Mouse (Mus musculus): ENCODE results near the gene Tmem150a.
A peak's percentile ranks its signal among the peaks of the same experiment; 100 is the strongest.

The Tmem150a gene

DNA sequence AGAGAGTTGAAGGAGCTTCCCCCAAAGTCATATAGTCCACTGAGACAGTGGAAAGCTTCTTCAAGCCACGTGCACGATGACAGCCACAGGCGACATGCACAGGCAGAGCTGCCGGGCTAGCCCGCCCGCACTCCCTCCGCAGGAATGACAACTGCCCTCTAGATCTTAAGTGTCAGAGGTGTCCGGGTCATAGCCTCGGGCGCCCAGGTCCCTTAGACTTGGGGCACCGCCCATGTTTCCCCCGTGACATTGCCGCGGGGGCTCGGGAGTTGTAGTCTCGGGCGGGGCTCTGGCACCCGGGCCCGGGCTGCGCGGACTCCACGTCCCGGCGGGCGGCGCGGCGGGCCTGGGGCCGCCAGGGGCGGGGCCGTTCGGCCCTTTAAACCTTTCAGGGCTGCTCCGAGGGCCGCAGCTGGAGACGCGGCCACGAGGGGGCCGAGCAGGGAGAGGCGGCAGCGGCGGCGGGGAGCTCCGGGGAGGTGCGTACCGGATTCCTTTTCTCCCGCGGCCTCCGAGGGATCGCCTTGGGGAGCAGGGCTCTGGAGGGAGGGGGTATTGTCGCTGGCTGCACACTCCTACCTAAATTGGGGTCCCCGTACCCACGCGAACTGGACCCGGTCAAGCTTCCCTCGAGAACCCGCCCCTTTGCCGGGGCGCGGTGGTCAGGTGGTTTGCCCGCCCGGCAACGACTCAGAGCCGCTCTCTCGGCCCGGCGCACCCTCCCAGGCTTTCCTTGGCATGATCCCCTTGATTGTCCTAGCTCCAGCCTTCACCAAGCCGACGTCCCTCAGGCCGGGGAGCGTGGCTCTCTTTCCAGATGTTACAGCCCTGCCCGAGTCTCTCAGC is at the start of gene Tmem150a:
Tmem150a (plus strand) TSS at position 382 of the 846 bp plus-strand sequence.
- no peak for DNase-seq (ENCODE audit: low read depth)

DNA sequence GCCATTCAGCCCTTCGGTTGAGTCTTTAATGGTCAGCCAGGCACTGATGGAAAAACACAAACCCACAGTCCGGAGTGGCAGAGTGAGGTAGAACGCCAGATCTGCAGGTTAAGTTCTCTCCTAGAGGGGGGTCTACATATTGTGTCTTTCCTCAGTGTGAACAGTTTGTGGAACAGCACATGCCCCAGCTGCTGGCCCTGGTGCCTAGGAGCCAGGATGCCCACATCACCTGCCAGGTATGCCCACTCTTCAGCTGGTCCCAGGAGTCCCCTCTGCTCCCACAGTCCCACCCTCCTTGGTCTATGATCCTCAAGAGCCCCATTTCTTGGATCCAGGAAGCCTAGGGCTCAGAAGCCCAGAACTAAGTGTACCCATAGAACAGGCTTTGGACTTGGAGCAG is 43.0 kb upstream of the Tmem150a start:
- no peak for DNase-seq (ENCODE audit: low read depth)

DNA sequence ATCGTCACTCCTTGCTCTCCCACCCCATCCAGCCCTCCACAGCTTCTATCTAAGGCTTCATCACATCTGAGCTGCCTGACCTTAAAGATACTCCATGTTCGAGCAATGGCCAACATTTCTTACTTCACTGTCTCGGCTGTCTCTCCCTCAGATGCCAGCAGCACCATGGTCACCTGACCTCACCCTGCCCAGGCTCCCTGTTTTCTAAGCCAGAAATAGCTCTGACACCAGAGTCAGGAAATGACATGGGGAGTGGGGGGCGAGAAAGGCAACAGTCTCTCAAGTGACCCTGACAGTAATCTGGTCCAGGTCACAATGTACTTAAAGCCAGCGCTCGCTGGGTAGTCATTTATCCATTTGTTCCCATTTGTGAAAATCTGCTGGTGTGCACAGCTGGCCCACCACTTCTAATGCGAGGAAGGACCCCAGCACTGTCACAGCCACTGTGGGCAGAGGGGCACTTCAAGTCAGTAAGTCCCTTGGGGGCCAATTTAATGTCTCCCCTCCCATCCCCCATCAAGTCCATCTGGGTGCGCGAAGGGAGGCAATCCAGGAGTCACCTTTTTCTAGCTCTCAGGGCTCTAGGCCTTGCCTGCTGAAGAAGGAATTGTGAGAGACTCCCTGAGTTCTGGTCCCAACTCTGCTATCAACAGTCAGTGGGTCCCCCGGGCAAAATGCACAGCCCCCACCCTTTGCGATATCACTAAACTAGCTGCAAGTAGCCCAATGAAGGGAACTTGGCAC is 42.0 kb upstream of the Tmem150a start:
- no peak for DNase-seq (ENCODE audit: low read depth)

DNA sequence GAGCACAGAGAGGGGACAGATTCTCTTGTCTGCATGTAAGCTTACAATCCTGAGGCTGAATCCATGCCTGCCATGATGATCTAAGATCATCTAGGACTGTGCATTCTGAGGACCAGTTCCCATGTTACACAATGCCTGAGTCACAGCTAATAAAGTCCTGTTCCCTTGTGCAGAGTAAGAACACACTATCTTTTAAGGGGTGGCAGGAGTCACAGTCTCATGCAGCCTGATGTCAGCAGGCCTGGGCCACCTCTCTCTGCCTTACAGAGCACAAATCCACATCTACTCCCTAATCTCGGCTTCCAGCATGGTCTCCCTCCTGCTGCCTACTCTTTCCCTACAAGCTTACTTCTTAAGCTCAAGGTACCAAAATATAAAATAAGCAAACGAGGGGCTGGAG is 39.9 kb upstream of the Tmem150a start:
- DNase-seq (ENCODE audit: low read depth): no peak

DNA sequence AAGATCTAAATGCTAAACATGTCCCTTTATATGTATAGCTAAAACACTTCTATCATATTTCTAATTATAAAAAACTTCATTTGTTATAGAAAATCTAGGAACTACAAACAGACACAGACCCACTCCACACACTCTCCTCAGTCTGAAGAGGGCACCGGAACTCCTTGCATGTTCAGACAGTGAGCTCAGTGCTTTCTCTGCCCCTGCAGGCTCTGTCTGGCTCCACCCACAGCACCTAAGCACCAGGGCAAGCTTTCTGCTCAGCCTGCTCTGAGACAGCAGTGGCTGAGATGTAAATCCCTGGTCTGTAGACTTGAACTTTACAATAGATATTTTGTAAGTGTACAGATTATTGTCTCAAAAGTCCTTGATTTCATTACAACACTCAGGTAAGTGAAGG is 39.2 kb upstream of the Tmem150a start:
- no peak for DNase-seq (ENCODE audit: low read depth)

DNA sequence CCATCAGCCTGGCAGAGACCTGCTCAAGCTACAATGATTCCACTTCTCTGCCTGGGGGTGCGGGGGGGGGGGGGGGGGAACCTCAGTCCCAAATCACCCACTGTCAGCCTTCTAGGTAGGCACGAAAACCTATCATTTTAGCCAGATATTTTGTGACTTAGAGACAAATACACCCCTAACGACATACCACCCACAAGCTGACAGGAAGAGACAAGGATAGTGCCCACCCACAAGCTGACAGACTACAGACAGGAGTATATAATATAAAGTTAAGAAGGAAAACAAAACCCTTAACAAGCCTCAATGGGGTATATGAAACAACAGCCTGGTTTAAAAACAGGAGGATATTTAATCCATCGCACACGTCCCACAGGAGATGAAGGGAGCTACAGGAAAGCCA is 36.8 kb upstream of the Tmem150a start:
- no peak for DNase-seq (ENCODE audit: low read depth)

DNA sequence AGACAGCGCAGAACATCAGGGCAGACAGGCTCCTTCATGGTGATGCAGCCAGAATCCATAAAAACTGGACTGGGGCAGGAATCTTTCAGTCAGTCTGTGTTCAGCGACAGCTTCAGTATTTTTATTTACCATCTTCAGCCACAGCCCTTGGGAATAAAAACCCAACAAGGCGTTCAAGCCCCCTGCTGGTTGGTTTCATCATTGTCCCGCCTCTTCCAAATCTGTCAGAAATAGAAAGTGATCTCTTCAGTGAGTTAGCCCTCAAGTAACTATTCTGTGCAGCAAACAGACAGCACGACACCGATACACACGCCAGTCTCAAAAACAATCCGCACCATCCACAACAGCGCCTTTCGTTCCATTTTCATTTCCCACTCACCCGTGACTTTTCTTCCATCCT is 36.2 kb upstream of the Tmem150a start:
- peak; percentile 24 for DNase-seq (ENCODE audit: low read depth)

DNA sequence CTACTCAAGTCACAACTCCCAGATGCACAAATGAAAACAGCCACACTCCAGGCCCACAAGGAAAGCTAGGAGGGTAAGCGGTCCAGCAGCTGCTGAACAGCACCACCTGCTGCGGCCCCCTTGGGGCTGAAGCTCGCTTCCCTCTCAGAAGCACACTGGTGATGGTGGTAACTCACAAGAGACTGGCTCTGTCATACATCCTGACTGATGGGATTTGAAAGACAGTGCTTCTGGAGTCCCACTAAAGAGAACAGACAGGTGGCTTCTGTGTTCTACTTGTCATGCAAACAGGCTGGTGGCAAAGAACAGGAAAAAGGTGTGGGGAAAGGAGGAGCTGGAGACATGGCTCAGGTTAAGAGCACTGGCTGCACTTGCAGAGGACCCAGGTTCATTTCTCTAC is 32.3 kb upstream of the Tmem150a start:
- no peak for DNase-seq (ENCODE audit: low read depth)

DNA sequence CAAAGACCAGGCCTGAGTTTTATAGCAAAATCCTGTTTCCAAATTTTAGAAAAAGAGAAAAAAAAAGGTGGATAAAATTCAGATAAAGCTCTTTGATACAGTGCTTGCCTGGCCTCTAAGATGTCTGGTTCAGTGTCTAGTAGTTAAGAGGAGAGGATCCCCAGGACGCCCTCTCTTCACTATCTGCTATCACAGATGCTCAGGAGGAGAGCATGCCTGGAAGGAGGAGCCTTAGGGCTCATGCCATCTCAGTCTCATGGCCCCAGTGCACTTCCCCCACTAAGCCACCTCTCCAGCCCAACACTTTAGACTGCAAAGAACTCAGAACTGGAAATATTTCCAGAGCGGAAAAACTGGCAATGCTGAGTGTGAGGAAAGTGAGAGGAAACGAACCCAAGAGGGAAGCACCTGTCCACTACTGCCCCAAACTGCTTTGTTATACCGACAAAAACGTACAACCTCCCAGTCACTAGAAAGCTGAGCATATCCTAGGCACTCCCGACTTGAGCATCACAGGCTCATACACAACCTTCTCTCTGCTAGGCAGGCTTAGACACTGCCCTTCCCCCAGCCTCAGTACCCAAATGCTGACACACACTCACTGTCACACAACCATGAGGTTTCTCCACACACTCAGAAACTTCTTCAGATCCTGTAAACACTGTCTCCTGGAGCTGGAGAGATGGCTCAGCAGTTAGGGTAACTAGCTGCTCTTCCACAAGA is 31.3 kb upstream of the Tmem150a start:
- no peak for DNase-seq (ENCODE audit: low read depth)

DNA sequence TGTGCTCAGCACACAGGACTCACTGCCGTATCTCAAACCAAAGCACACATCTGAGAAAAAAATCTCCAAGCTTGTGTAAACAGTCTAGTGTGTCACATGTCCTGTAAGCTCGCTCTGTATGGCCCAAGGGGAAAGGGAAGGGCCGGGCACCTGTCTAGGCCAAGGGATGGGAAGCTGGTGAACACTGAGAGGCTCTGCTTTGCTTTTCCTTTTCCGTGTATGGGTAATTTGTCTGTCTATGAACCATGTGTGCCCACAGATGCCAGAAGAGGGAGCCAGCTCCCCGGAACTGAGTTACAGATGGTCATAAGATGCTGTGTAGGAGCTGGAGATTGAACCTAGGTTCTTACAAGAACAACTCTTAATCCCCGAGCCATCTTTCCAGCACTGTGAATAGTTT is 29.0 kb upstream of the Tmem150a start:
- no peak for DNase-seq (ENCODE audit: low read depth)

DNA sequence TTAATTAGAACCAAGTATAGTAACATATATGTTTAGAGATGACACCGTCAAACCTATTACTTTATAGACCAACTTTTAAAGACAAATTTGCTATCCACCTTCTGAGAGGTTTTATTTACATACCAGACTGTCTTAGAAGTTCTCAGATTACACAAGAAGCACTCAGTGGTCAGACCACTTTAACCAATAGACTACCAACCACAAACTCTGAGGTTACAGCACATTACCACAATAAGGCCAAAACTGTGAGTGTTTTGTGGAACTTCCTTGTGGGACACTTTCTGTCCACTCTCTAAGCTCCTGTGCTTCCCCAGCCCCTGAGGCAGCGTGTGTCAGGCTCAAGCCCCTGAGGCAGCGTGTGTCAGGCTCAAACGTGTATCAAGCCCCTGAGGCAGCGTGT is 26.2 kb upstream of the Tmem150a start:
- no peak for DNase-seq (ENCODE audit: low read depth)

DNA sequence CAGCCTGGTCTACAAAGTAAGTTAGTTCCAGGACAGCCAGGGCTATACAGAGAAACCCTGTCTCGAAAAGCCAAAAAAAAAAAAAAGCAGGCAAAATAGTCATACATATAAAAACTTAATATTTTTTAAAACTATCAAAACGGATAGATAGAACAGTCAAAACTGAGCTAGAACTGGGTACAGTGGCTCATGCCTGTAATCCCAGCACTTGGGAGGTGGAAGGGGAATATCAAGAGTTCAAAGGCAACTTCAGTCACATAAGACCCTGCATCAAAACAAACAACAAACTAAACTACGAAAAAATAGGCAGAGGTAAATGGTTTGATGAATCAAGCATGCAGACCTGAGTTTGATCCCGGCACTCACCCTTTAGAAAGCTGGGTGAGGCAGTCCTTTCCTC is 25.1 kb upstream of the Tmem150a start:
- no peak for DNase-seq (ENCODE audit: low read depth)

DNA sequence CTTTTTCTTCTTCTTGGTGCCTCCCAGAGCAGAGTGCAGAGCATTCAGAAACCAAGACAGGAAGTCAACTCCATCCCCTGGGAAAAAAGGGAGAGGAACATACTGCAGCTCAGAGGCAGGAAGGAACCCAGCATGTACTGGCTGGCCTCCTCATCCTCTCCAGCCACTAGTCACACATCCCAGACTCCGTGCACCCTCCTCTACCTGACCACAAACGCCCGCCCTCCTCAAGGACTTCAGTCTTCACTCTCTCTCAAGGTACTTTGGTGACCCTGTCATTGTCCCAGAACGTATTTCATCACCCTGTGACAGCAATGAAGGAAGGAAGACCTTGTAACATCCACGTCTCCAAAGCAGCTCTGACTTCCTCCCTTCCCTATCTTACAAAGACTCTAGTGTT is 22.1 kb upstream of the Tmem150a start:
- DNase-seq (ENCODE audit: low read depth): no peak

DNA sequence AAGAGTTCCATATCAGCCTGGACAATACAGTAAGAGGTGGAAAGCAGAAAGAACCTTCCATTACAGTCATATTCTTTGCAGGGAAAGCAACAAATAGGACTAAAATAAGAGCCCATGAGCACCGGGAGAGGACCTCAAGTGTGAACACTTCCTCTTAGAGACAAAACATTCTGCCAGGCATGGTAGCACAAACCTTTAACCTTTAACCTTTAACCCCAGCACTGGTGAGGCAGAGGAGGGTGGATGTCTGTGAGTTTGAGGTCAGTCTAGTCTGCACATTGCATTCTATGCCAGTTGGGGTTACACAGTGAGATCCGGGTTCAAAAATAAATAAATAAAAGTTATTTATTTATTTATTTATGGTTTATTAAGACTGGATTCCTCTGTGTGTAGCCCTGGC is 14.8 kb upstream of the Tmem150a start:
- DNase-seq (ENCODE audit: low read depth): no peak

DNA sequence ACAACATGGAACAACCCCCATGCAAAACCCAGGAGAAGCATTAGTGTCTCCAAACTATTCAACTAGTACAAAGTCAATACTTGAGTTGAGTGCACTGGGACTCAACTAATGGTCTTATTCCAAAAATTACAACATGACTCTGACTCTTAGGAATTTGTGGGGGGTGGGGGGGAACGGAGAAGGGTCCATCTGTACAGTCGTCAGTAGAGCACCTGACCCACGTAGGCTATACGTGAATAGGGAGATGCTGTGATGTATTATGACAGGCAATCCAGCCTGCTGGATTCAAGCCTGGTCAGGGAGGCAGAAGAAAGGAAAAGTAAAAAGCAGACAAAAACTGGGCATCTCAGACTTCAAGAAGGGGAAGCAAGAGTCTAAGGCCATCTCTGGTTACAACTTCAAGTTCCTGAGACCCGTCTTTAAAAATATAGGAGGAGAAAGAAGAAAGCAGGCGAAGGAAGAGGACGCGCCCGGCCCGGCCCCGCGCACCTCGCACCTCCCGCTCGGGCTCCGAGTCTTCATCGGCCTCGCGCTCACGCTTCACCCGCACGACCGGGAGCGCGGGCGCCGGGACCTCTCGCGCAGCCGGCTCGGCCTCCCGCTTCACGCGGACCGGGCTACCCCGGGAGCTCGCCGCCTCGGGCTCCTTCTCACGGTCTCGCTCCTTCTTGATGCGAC is 10.7 kb upstream of the Tmem150a start:
- no peak for DNase-seq (ENCODE audit: low read depth)

DNA sequence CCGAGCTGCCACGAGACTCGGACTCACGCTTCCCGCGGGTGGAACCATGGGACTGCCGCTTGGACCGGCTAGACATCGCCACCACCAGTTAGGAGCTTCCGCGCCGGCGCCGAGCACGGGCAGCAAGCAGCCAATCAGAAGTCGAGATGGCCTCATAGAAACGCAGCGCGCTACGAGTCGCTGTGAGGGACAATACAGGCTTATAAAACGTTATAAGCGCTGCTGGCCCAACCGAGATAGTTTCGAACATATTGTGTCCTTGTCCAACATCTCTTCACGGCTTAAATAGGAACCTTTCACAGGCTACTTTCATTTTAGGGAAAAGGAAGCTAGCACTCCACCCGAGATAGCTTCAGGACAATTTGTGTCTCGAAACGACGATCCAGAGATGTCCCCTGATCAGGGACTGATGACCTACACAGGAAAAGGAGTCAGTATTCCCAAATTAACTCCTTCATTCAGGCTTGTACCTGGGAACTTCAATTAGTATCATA is 10.1 kb upstream of the Tmem150a start, which contains the start of gene Usp39:
Usp39 (minus strand) TSS at position 111 of the 494 bp plus-strand sequence.
- peak; percentile 96 for DNase-seq (ENCODE audit: low read depth)

DNA sequence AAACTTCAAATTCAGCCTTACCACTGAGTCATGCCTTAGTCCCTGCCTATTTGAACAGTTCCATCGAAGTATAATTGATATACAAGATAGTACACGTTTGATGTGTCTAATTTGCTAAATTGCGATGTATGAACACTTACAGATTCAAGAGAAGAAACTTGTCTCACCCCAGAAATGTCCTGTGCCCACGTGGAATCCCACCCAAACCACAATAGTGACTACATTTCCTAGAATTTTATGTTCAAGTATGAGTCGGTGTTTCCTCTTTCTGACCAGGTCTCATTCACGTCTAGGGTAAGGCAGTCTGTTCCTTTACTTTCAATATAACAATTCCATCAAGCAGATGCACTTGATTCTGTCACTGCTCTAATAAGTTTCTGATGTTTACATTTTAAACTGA is 9.6 kb upstream of the Tmem150a start:
- no peak for DNase-seq (ENCODE audit: low read depth)

DNA sequence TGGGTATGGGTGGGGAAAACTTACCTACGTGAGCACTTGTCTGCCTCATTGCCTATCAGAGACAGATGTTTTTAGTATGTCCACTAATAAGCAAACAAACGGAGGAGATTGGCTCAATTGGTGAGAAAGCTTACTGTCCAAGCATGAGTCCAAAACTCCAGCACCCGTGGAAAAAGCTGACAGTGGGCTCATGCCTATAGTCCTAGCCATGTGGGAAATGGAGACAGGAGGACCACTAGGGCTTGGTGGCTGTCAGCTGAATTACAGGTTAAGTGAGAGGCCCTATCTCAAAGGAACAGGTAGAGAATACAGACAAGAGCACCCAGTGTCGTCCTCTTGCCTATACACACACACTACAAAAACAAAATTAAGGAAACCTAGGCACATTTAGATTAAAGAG is 9.0 kb upstream of the Tmem150a start:
- no peak for DNase-seq (ENCODE audit: low read depth)

DNA sequence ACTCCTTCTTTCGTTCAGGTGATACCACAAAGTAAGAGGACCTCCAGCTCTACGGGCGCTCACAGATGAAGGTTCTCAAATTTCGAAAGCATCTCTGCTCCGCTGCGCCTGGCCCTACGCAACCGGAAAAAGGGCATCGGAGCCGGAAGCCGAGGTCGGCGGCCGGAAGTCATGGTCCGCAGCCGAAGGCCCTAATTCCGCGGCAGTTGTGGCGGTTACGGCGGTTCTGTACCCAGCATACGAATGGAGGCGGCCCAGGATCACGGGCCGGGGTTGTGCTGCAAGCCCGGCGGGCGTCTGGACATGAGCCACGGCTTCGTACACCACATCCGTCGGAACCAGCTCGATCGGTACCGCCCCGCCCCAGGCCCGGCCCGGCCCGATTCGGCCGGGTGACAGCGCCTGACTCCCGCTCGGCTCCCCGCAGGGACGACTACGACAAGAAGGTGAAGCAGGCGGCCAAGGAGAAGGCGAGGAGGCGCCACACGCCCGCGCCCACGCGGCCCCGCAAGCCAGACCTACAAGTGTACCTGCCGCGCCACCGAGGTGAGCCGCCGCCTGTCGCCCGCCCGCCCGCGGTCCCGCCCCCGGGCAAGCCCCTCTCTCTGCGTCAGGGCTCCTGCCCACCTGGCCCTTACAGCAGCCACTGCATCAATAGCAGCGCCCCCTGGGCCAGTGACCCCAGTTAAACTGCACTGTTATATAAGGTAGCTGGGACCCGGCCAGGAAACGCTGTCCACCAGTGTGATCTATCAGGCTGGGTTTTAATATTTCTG is 7.9 kb upstream of the Tmem150a start, which contains the start of gene 0610030E20Rik:
0610030E20Rik (plus strand) TSS at position 152 of the 776 bp plus-strand sequence.
- no peak for DNase-seq (ENCODE audit: low read depth)

DNA sequence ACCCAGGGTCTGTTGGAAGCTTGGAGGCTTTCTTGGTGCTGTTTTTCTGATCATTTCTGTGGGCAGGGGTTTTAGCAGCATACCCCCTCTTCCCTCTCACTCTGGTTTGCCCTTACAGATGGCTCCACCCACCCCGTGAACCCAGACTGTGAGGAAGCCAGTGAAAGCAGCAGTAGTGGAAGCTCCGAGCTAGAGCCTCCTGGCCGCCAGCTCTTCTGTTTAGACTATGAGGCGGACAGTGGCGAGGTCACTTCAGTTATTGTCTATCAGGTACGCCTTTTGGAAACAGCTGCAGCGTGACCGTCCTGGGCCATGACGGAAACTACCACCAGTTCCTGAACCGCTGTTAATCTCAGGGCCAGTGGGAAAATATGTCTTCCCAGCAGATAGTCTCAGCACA is 6.8 kb upstream of the Tmem150a start:
- no peak for DNase-seq (ENCODE audit: low read depth)

DNA sequence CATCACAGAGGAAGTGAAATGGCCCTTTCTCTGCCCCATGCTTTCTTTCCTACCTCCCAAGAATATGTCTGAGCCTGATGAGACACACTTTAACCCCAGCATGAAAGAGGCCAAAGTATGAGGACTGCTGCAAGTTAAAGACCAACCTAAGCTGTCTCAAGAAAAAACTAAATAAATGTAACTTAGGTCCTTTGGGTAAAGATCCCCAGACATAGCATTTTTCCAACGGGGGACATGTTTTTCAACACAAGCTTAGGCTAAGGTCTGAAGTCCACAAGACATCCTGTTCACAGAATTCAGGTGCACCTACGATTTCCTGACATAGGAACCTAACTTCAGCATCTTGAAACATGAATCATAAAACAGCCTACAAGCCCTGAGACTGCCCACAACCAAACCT is 5.0 kb upstream of the Tmem150a start:
- no peak for DNase-seq (ENCODE audit: low read depth)
